Mouse (Mus musculus): ENCODE data around the gene Rgma. TPM values are rescaled to one million over a fixed set of nuclear protein-coding genes. Genes with fewer than 3 reads are reported as not detected.

The Rgma gene
- total RNA-seq (2015; ENCODE audit: low replicate concordance) (not detected in 2 replicates), total RNA-seq (2017; ENCODE audit: low replicate concordance) (not detected in 2 replicates)

GRCm38 (mm10) chr7:73375257-73376100 is at the start of gene Rgma:
Gene Rgma (plus strand): TSS chr7:73375509.
- ATAC-seq (replicated peaks; ENCODE audit: low FRiP score, poor library complexity, severe bottlenecking): no peak

GRCm38 (mm10) chr7:73326236-73326635 is 49.1 kb upstream of the Rgma start:
- no peak for ATAC-seq (replicated peaks; ENCODE audit: low FRiP score, poor library complexity, severe bottlenecking)

GRCm38 (mm10) chr7:73326680-73327079 is 48.6 kb upstream of the Rgma start:
- ATAC-seq (replicated peaks; ENCODE audit: low FRiP score, poor library complexity, severe bottlenecking): no peak

- ATAC-seq (replicated peaks; ENCODE audit: low FRiP score, poor library complexity, severe bottlenecking): no peak
These were observed 48.1 kb upstream of the Rgma start for GRCm38 (mm10) chr7:73327193-73327592.

- no peak for ATAC-seq (replicated peaks; ENCODE audit: low FRiP score, poor library complexity, severe bottlenecking)
These were observed 47.7 kb upstream of the Rgma start for GRCm38 (mm10) chr7:73327652-73328051.

- ATAC-seq (replicated peaks; ENCODE audit: low FRiP score, poor library complexity, severe bottlenecking): no peak
These were observed 46.6 kb upstream of the Rgma start for GRCm38 (mm10) chr7:73328653-73329207.

GRCm38 (mm10) chr7:73330754-73331153 is 44.6 kb upstream of the Rgma start:
- no peak for ATAC-seq (replicated peaks; ENCODE audit: low FRiP score, poor library complexity, severe bottlenecking)

- no peak for ATAC-seq (replicated peaks; ENCODE audit: low FRiP score, poor library complexity, severe bottlenecking)
These were observed 43.7 kb upstream of the Rgma start for GRCm38 (mm10) chr7:73331645-73332044.

GRCm38 (mm10) chr7:73333398-73333988 is 41.8 kb upstream of the Rgma start:
- no peak for ATAC-seq (replicated peaks; ENCODE audit: low FRiP score, poor library complexity, severe bottlenecking)

- no peak for ATAC-seq (replicated peaks; ENCODE audit: low FRiP score, poor library complexity, severe bottlenecking)
These were observed 40.4 kb upstream of the Rgma start for GRCm38 (mm10) chr7:73334883-73335282.

GRCm38 (mm10) chr7:73336380-73336779 is 38.9 kb upstream of the Rgma start:
- ATAC-seq (replicated peaks; ENCODE audit: low FRiP score, poor library complexity, severe bottlenecking): no peak

- no peak for ATAC-seq (replicated peaks; ENCODE audit: low FRiP score, poor library complexity, severe bottlenecking)
These were observed 37.0 kb upstream of the Rgma start for GRCm38 (mm10) chr7:73338353-73338752.

GRCm38 (mm10) chr7:73343852-73344251 is 31.5 kb upstream of the Rgma start:
- no peak for ATAC-seq (replicated peaks; ENCODE audit: low FRiP score, poor library complexity, severe bottlenecking)

- ATAC-seq (replicated peaks; ENCODE audit: low FRiP score, poor library complexity, severe bottlenecking): no peak
These were observed 26.7 kb upstream of the Rgma start for GRCm38 (mm10) chr7:73348585-73349124.

GRCm38 (mm10) chr7:73349158-73349557 is 26.2 kb upstream of the Rgma start:
- no peak for ATAC-seq (replicated peaks; ENCODE audit: low FRiP score, poor library complexity, severe bottlenecking)

GRCm38 (mm10) chr7:73355229-73355628 is 20.1 kb upstream of the Rgma start:
- ATAC-seq (replicated peaks; ENCODE audit: low FRiP score, poor library complexity, severe bottlenecking): no peak

GRCm38 (mm10) chr7:73356901-73357300 is 18.4 kb upstream of the Rgma start:
- ATAC-seq (replicated peaks; ENCODE audit: low FRiP score, poor library complexity, severe bottlenecking): no peak

GRCm38 (mm10) chr7:73357626-73358025 is 17.7 kb upstream of the Rgma start:
- ATAC-seq (replicated peaks; ENCODE audit: low FRiP score, poor library complexity, severe bottlenecking): no peak

GRCm38 (mm10) chr7:73365511-73365910 is 9.8 kb upstream of the Rgma start:
- ATAC-seq (replicated peaks; ENCODE audit: low FRiP score, poor library complexity, severe bottlenecking): no peak

- no peak for ATAC-seq (replicated peaks; ENCODE audit: low FRiP score, poor library complexity, severe bottlenecking)
These were observed 9.3 kb upstream of the Rgma start for GRCm38 (mm10) chr7:73365965-73366364.

Measured in erythroblast, adult 5-6 weeks (primary cell).